25 mouse cellular contexts compared by ENCODE assay signal in the genomic region with DNA sequence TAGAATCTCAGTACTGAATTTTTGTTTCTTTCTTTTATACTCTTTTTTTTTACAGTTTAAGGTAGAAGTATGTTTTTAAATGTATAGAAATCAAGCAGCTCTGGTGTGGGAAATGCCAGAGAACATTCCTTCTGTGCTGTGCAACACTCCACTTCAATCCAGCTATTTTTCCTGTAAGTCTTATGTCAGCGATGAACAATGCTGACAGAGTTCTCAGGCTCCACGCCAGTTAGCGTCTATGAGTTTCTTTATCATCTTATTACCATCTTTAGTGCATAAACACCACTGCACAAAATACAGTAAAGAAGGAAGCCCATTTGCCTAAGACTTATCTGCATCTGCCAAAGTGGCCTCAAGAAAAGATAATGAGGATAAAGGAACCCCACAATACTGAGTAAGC.
DNase-seq lines count a peak whose midpoint lies in the region; ATAC-seq and TF ChIP-seq lines count a peak whose summit lies in the region.
"Had no signal": no experiment of that assay in that cellular context is flagged by ENCODE, and none has a peak within 500 bp of the region (broad histone marks: within the 10 kb centered on the region; RNA-seq: fewer than 3 reads in every experiment).

No protein-coding gene starts in this region.

- peak; percentile 7 for DNase-seq in heart, postnatal 4 days
- no peak for DNase-seq in heart, postnatal 36 days
- peak; percentile 22 for DNase-seq in lung, embryonic 14.5 days
- no peak for DNase-seq in lung, adult 2 months
- peak; percentile 79 for DNase-seq in NIH3T3 (ENCODE audit: low read depth)
- DNase-seq in spleen, postnatal 4 days (ENCODE audit: low spot score in 2 of 2), result no peak
- no peak for DNase-seq in adrenal gland, adult 8-10 months
- DNase-seq: adrenal gland, postnatal 14 days; B cell, adult 2 months; cerebellum, adult 11-12 months; cerebellum, adult 2 months; cerebellum, adult 9-10 months; cerebellum, postnatal 10 days; cerebellum, postnatal 25 days had no signal

- no peak overlapping the region for H3K9ac ChIP-seq in lung, embryonic 14.5 days
- H3K9ac ChIP-seq: embryonic facial prominence, embryonic 13.5 days; forebrain, embryonic 12.5 days had no signal

- WGBS in lung, embryonic 14.5 days, result 54% methylated on average over 3 of the region's 3 CpGs
- whole genome bisulfite sequencing in lung, adult 2 months, result 47% methylated on average over 3 of the region's 3 CpGs

- TF ChIP-seq CTCF in lung, embryonic 14.5 days (IDR thresholded peaks at IDR 0.05; ENCODE audit: low read depth), result no peak
- no peak for TF ChIP-seq CTCF in lung, adult 2 months (IDR thresholded peaks at IDR 0.05; ENCODE audit: insufficient read depth, low read length)
- no peak for TF ChIP-seq CTCF in embryonic fibroblast, embryonic 13.5 days (IDR thresholded peaks at IDR 0.05; ENCODE audit: borderline replicate concordance, insufficient read depth, low read length)

- H3K9me3 ChIP-seq in lung, embryonic 14.5 days (ENCODE audit: low read depth, low read length), result no peaks in the 10 kb centered on the region
- H3K9me3 ChIP-seq: forebrain, embryonic 10.5 days; G1E had no signal

- intact Hi-C loops in heart, postnatal 36 days (cut with DNase I), result no loop called here

- H3K27me3 ChIP-seq in lung, embryonic 14.5 days (ENCODE audit: insufficient read depth, low read length), result no peaks in the 10 kb centered on the region
- H3K27me3 ChIP-seq: CH12.LX; embryonic facial prominence, embryonic 13.5 days had no signal

- H3K4me1 ChIP-seq in lung, embryonic 14.5 days (ENCODE audit: insufficient read depth), result no peaks in the 10 kb centered on the region
- H3K4me1 ChIP-seq in lung, adult 2 months (ENCODE audit: control insufficient read depth, insufficient read depth, low read length), result no peaks in the 10 kb centered on the region
- peaks cover 14% of the 10 kb centered on the region for H3K4me1 ChIP-seq in embryonic fibroblast, embryonic 13.5 days (ENCODE audit: control insufficient read depth, insufficient read depth, low read length)
- H3K4me1 ChIP-seq: embryonic facial prominence, embryonic 13.5 days; forebrain, embryonic 10.5 days; forebrain, embryonic 12.5 days had no signal

- no peaks in the 10 kb centered on the region for H3K36me3 ChIP-seq in lung, embryonic 14.5 days (ENCODE audit: insufficient read depth)
- H3K36me3 ChIP-seq: embryonic facial prominence, embryonic 13.5 days; forebrain, embryonic 10.5 days; forebrain, embryonic 12.5 days; G1E had no signal

- H3K27ac ChIP-seq in lung, embryonic 14.5 days (ENCODE audit: low read depth), result no peak overlapping the region
- H3K27ac ChIP-seq in embryonic fibroblast, embryonic 13.5 days (ENCODE audit: insufficient read depth, low read length), result peak overlapping the region; percentile 47
- H3K27ac ChIP-seq: embryonic facial prominence, embryonic 13.5 days; forebrain, embryonic 10.5 days; forebrain, embryonic 12.5 days had no signal

- TF ChIP-seq POLR2A in lung, adult 2 months (IDR thresholded peaks at IDR 0.05; ENCODE audit: borderline replicate concordance, extremely low read depth, low read depth, low read length), result no peak
- no peak for TF ChIP-seq POLR2A in embryonic fibroblast, embryonic 13.5 days (IDR thresholded peaks at IDR 0.05; ENCODE audit: low read depth, low read length)

- ATAC-seq in lung, embryonic 14.5 days (ENCODE audit: insufficient read depth), result no peak
- ATAC-seq: activated CD4-positive, CD25-positive, alpha-beta regulatory T cell, adult 4 months; CD4-positive, CD25-positive, alpha-beta regulatory T cell, adult 4 months; forebrain, embryonic 14.5 days; forebrain, embryonic 16.5 days had no signal

- H3K4me3 ChIP-seq in lung, embryonic 14.5 days (ENCODE audit: low read depth, low read length), result no peak overlapping the region
- no peak overlapping the region for H3K4me3 ChIP-seq in lung, adult 2 months (replicated peaks; ENCODE audit: extremely low read depth, low read depth, low read length)
- no peak overlapping the region for H3K4me3 ChIP-seq in embryonic fibroblast, embryonic 13.5 days (ENCODE audit: insufficient read depth, low read length)
- H3K4me3 ChIP-seq: embryonic facial prominence, embryonic 13.5 days; erythroblast, embryonic 14.5 days; forebrain, embryonic 10.5 days; forebrain, embryonic 12.5 days had no signal

- no peak overlapping the region for H3K4me2 ChIP-seq in lung, embryonic 14.5 days
- H3K4me2 ChIP-seq: embryonic facial prominence, embryonic 13.5 days; forebrain, embryonic 12.5 days had no signal

Comparison
In these comparisons a context has a peak if more than half of its experiments do, and no peak if none do; other contexts are left out.
1. DNase-seq: peak in heart, postnatal 4 days (single experiment), lung, embryonic 14.5 days (single experiment) and NIH3T3 (single experiment); none in heart, postnatal 36 days (0 of 2), lung, adult 2 months (single experiment), spleen, postnatal 4 days (0 of 2) and adrenal gland, adult 8-10 months (single experiment).